Comparison of ENCODE assay signal across 10 mouse cellular contexts in the genomic region with DNA sequence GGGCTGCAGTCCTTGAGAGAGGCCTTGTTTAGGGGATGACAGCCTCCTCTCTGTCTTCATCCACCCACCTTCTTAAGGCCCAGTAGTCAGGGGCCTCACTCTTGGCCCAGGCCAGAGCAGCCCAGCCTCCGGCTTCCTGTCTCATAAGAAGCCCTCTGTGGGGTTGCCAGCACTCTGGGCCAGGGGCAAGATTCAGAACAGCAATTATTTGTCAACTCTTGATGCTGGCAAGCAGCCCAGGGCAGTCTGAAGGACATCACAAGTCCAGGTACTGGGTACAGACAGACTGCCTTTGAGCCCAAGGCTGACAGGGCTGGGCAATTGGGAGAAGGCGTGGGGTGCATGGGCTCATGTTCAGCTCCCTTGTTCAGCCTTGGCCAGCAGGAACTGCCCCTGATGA.
DNase-seq lines count a peak whose midpoint lies in the region; ATAC-seq lines count a peak whose summit lies in the region.
"Had no signal": no experiment of that assay in that cellular context is flagged by ENCODE, and none has a peak within 500 bp of the region (broad histone marks: within the 10 kb centered on the region; RNA-seq: fewer than 3 reads in every experiment).

No protein-coding gene starts in this region.

- DNase-seq in cerebellum, postnatal 10 days: peak; percentile 38 to 61
- peak; percentile 62 to 73 for DNase-seq in left cerebral cortex, postnatal 10 days (ENCODE audit: extremely low spot score in 1 of 2, low spot score in 2 of 2)
- DNase-seq in left cerebral cortex, adult 11 months (ENCODE audit: low spot score): no peak
- DNase-seq in adrenal gland, postnatal 36 days: peak; percentile 69 to 82
- peak; percentile 53 to 76 for DNase-seq in layer of hippocampus, postnatal 14 days (ENCODE audit: low spot score in 2 of 2)
- no peak for DNase-seq in B cell, adult 2 months
- DNase-seq: spleen, adult 18-20 months had no signal

- no peak for ATAC-seq in cerebellum, adult (ENCODE audit: insufficient number of reproducible peaks, low FRiP score, low TSS enrichment)
- no peak for ATAC-seq in erythroblast, adult 5-6 weeks (replicated peaks; ENCODE audit: low FRiP score, poor library complexity, severe bottlenecking)
- ATAC-seq: Patski had no signal

- intact Hi-C loops in left cerebral cortex, postnatal 10 days (cut with DNase I): no loop called here

Comparison
In these comparisons a context has a peak if more than half of its experiments do, and no peak if none do; other contexts are left out.
1. DNase-seq: peak in cerebellum, postnatal 10 days (2 of 2), left cerebral cortex, postnatal 10 days (2 of 2), adrenal gland, postnatal 36 days (2 of 2) and layer of hippocampus, postnatal 14 days (2 of 2); none in left cerebral cortex, adult 11 months (single experiment) and B cell, adult 2 months (0 of 2).